Mouse (Mus musculus) heart, postnatal 10 days (tissue): Measurements from ENCODE around the gene Trim30a. TPM values are rescaled to one million over a fixed set of nuclear protein-coding genes. Genes with fewer than 3 reads are reported as not detected.
"Not testable (repeated sequence)": the region's sequence is repeated elsewhere in the genome, so short reads cannot be mapped to it uniquely, and the experiment has no call there.

Experiments used
- DNase-seq, 2 experiments: peaks; one replicate each; pipeline ENCODE4 v3.0.0; 2021
- intact Hi-C: fragments of 180-260 bp; cut with DNase I; formaldehyde crosslinking; loops from one replicate; pipeline ENCODE4 v1.15.1; 2025
- total RNA-seq, 2 experiments: library from RNA; stranded (reverse); gene quantifications; 2 replicates each; pipeline ENCODE4 v1.2.3; 2021

Trim30a gene
- 1 to 10 TPM; 1.6 to 2.5 TPM for total RNA-seq

DNA sequence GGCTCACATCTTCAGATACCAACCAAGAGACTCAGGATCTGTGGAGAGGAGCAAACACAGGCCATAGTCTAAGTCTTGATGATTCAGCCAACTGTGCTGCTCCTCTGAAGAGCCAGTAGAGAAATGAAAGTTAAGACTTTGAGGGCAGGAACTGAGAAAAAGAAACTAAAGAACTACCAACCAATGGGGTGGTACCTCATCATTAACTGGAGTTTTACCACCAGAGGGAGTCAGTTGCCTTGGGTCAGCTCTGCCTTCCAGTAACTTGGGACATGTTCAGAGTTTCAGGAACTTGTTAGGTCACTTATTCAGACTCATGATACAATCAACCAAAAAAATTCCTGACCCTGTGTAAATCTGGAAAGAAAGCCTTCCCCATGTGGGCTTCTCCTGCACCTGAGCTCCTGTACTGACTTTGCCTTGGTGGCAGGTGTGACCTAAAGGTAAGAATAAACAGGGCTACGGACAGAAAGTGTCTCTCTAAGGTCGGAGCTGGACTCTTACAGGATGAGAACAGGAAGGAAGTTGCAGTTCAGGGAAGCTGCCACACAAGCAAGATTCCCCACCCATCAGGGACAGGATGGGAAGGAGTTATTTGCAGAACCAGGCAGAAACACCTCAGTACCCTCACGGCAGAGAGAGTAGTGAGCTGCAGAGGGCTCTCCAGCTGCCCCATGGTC, at the start of gene Trim30a:
Gene Trim30a (minus strand): TSS at position 129 of the 680 bp plus-strand sequence.
- DNase-seq = peak; percentile 19 to 23
- intact Hi-C loops = no loop called here

DNA sequence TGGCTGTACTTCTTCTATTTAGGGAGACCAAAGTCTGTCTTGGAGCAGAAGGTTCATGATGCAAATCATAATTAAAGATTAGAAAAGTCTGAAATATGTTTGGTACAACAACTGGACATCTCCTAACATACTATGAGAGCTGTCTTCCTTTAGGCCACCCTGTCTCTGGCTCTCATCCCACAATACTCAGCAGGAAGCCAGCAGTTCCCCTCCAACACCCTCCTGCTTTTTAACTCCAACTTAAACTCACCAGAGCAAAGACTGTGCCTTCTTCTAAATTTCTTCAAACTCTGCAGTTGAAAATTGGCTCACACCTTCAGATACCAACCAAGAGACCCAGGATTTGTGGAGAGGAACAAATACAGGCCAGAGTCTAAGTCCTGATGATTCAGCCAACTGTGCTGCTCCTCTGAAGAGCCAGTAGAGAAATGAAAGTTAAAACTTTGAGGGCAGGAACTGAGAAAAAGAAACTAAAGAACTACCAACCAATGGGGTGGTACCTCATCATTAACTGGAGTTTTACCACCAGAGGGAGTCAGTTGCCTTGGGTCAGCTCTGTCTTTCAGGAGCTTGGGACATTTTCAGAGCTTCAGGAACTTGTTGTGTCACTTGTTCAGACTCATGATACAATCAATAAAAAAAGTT, 42.5 kb upstream of the Trim30a start, which contains the start of gene Trim30d:
Gene Trim30d (minus strand): TSS at position 429 of the 645 bp plus-strand sequence.
- peak; percentile 2 to 7 for DNase-seq
- intact Hi-C loops = not testable (repeated sequence)

DNA sequence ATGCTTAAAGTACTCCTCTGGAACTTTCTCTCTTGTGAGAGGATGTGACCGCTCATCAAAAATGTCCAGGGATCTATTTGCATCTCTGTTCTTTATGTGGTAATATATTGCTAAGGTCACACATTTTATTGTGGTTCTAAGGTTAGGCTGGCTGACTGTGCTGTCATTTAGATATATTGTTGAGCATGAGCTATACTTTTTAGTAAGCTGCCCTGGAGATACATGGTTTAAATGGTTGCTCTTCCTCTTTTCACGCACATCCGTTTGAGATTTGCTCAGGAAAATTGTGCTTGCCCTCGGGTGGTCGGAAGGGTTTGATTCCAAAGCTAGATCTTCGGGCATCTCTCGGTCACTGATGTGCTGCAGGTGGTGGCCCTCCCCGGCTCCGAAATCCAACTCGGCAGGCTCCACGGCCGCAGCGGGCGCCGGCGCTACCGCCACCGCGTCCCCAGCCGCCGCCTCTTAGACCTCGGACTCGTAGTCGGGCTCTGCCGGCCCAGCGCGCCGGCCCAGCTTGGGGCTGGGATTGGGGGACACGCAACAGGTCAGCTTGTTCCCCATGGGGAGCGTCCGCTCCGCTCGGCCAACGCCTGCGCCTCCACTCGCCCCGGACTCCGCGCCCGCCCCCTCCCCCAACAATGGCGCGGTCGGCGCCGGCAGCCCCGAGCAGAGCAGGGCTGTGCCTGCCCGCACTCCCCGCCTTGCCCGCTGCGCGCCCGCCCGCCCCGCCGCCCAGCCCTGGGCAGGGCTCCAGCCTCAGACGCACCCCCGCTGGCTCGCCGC, 36.8 kb upstream of the Trim30a start:
- peak; percentile 12 to 20 for DNase-seq
- intact Hi-C loops = no loop called here

DNA sequence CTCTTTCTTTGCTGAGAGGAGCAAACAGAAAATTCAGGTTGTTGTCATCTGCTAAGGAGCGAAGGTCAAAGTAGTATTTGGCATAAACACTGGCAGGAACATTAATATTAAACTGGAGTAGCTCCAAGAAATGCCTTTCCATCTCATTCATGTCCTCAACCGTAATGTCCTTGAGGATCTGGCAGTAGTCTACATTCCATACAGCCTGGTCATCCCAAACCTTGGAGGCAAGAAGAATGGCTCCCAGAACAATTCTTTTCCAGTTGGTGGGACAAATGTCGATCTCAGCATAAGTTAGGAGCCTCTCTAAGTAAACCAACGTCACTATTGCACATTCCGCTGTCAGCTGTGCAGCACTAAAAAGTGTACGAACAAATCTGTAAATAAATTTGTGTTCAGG, 36.2 kb upstream of the Trim30a start:
- intact Hi-C loops = not testable (repeated sequence)
- peak in 1 of 2 experiments; percentile 2 for DNase-seq

DNA sequence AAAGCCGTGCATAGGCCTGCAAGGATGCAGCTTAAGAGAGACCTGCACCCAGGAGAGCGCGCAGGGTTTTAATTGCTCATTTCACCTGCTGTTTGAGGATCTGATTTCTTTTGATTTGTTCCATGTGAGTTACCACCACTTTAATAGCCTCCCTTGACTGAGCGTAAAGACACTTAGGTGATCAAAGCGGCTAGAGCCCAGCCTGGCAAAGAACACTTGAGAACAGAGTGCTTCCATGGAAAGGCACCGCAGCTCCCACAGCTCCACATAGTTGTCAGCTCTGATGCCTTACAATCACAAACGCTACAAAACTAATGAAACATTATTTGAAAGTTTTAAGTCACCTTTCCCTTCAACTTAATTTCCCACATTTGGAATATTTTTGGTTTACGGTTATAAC, 34.5 kb upstream of the Trim30a start:
- DNase-seq, intact Hi-C loops: not testable (repeated sequence)

DNA sequence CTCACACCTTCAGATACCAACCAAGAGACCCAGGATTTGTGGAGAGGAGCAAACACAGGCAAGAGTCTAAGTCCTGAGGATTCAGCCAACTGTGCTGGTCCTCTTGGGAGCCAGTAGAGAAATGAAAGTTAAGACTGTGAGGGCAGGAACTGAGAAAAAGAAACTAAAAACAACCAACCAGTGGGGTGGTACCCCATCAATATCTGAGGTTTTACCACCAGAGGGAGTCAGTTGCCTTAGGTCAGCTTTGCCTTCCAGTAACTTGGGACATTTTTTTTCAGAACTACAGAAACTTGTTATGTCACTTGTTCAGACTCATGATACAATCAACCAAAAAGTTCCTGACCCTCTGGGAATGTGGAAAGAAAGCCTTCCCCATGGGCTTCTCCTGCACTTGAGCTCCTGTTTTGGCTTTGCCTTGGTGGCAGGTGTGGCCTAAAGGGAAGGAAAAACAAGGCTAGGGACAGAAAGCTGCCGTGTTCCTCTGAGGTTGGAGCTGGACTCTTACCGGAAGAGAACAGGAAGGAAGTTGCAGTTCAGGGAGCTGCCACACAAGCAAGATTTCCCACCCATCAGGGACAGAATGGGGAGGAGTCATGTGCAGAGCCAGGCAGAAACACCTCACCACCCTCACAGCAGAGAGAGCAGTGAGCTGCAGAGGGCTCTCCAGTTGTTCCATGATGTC, 18.9 kb downstream of the Trim30a start:
- intact Hi-C loops = loop anchor here (5.0 kb wide), 1 partner anchor 156 kb away; the partner anchor contains the start of gene Olfr655
- peak; percentile 17 to 20 for DNase-seq

DNA sequence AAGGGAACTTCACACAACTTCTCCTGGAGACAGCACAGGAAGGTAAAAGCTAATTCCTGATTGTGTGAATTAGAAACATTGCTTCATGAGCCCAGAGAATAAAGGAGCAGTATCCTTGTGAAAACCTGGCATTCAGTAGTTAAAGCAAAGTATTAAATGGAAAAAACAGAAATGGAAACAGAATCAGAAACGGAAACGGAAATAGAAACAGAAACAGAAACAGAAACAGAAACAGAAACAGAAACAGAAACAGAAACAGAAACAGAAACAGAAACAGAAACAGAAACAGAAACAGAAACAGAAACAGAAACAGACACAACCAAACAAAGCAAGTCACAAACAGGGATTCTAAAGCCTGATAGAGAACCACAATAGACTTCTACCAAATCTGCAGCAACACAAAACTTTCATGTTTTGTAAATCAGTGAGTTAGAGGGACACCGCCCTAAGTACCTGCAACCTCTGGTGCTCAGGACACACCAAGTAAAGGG, 60.5 kb downstream of the Trim30a start:
- DNase-seq = no peak
- intact Hi-C loops = no loop called here

DNA sequence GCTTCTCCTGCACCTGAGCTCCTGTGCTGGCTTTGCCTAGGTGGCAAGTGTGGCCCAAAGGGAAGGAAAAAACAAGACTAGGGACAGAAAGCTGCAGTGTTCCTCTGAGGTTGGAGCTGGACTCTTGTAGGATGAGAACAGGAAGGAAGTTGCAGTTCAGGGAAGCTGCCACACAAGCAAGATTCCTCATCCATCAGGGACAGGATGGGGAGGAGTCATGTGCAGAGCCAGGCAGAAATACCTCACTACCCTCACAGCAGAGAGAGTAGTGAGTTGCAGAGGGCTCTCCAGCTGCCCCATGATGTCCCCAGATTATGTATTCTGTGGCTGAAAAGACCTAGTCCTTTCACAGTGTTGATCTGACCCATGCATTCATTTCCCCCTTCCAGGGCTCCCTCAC, 63.9 kb downstream of the Trim30a start:
- DNase-seq = peak in 1 of 2 experiments; percentile 1
- intact Hi-C loops = no loop called here

DNA sequence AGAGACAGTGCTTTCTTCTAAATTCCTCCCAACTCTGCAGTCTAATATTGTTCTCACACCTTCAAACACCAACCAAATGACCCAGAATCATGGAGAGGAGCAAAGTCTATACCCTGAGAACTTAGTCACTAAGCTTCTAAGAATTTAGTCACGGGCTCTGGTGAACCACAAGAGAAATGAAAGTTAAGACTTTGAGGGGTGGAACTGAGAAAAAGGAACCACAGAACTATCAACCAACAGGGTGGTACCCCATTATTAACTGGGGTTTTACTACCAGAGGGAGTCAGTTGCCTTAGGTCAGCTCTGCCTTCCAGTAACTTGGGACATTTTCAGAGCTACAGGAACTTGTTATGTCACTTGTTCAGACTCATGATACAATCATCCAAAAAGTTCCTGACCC, 64.3 kb downstream of the Trim30a start, which contains the start of gene Trim30c:
Gene Trim30c (minus strand): TSS at position 140 of the 400 bp plus-strand sequence.
- no peak for DNase-seq
- intact Hi-C loops = no loop called here

DNA sequence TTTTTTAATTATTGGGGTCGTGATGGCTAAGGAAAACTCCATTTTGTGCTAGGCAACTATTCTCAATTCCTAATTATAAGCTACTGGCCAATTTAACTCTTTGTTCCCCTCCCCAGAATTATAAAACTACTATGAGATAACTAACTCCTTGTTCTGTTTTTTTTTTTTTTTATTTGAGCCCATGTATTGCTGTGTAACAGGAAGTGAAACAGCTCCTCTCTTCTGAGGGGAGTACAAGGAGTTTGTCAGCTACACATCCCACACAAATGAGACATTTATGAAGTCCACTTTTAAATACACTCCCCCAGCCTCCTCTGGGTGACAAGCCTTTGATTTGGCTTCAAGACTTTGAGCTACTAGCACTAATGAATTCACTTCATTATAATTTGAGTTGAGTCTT, 66.5 kb downstream of the Trim30a start:
- intact Hi-C loops = no loop called here
- no peak for DNase-seq

DNA sequence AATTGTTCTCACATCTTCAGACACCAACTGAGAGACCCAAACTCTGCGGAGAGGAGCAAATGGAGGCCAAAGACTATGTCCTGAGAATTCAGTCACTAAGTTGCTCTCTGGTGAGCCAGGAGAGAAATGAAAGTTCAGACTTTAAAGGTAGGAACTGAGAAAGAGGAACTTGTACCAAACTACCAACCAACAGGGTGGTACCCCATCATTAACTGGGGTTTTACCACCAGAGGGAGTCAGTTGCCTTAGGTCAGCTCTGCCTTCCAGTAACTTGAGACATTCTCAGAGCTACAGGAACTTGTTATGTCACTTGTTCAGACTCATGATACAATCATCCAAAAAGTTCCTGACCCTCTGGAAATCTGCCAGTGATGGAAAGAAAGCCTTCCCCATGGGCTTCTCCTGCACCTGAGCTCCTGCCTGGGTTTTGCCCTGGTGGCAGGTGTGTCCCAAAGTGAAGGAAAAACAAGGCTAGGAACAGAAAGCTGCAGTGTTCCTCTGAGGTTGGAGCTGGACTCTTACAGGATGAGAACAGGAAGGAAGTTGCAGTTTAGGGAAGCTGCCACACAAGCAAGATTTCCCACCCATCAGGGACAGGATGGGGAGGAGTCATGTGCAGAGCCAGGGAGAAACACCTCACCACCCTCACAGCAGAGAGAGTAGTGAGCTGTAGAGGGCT, 95.1 kb downstream of the Trim30a start, which contains the start of gene Trim30b:
Gene Trim30b (minus strand): TSS at position 149 of the 679 bp plus-strand sequence.
- intact Hi-C loops = no loop called here
- DNase-seq = peak; percentile 12 to 15

DNA sequence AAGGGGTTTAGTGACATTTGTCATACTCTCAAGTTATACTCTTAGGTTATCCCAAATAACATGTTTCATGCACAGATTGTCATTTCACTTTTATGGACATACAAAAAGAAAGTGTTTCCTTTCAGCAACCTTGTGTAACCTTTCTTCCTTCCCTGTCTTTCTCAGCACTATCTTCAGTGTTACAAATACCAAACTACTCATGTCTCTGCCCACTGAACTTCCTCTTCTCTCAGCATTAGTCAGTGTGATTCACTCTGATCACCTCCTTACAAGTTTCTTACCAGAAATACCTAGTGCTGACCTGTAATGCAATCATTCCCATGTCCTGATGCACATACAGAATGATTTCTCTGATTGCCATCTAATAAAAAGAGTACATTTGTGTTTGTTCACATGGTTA, 98.7 kb downstream of the Trim30a start:
- DNase-seq = no peak
- intact Hi-C loops = no loop called here

Other genes starting within 250 kb of the Trim30a start
- 1 to 10 TPM in 1 of 2 experiments, under 1 TPM in 1; 0.45 to 1.7 TPM for gene Trim6, start 246.4 kb downstream of the Trim30a start, total RNA-seq
- gene Trim34a, start 220.7 kb downstream of the Trim30a start, total RNA-seq = 1 to 10 TPM; 3.9 to 4.8 TPM
- 1 to 10 TPM; 2.2 to 3.4 TPM for gene Trim5, start 177.1 kb downstream of the Trim30a start, total RNA-seq
- 1 to 10 TPM; 7.0 to 7.2 TPM for gene Trim12a, start 149.7 kb downstream of the Trim30a start, total RNA-seq
- gene Trim34b, start 135.7 kb downstream of the Trim30a start, total RNA-seq = under 1 TPM; 0.26 to 0.35 TPM
- 1 to 10 TPM; 4.5 to 4.9 TPM for gene Trim12c, start 111.8 kb downstream of the Trim30a start, total RNA-seq
- not detected for gene Trim30b, start 95.3 kb downstream of the Trim30a start, total RNA-seq
- gene Trim30c, start 64.4 kb downstream of the Trim30a start, total RNA-seq = not detected
- under 1 TPM; 0.26 to 0.67 TPM for gene Trim30d, start 42.7 kb upstream of the Trim30a start, total RNA-seq
- not detected for gene Olfr651, start 84.9 kb upstream of the Trim30a start, total RNA-seq
- not detected for gene Olfr652, start 95.7 kb upstream of the Trim30a start, total RNA-seq
- gene Olfr653, start 112.1 kb upstream of the Trim30a start, total RNA-seq = not detected
- gene Olfr654, start 121.8 kb upstream of the Trim30a start, total RNA-seq = not detected
- gene Olfr655, start 136.6 kb upstream of the Trim30a start, total RNA-seq = not detected
- not detected for gene Olfr656, start 148.8 kb upstream of the Trim30a start, total RNA-seq
- not detected for gene Olfr657, start 159.6 kb upstream of the Trim30a start, total RNA-seq
- not detected for gene Olfr658, start 182.1 kb upstream of the Trim30a start, total RNA-seq
- not detected for gene Olfr659, start 201.6 kb upstream of the Trim30a start, total RNA-seq
- gene Olfr661, start 221.3 kb upstream of the Trim30a start, total RNA-seq = not detected